Mouse (Mus musculus): ENCODE measurements at regions not wholly inside any gene's neighbourhood (a gene's known extent, or its start where the extent isn't known, plus 50 kb on each side); places are given as distances from the start of the nearest gene placed in this dataset.

DNA sequence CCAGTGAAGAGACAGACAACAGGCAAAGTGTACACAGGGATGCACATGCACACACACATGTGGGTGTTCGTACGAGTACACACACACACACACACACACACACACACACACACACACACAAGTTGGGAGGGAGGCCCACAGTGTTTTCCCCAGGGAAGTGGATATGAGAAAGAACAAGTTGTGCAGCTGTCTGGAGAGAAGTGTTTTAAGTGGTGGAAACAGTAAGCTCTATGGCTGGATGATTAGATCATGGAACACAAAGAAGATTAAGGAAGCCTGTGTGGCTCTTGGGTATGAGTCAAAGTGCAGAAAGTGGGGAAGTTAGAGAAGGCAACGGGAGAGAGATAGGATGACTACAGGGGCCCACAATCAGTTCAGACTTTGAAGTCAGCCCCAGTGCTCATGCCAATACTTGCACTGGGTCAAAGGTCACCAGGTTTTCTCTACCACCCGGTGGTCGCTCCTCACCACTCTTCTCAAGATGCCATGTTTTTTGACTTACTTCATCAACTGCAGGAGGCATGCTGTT lies 85.1 kb upstream of the Bmper start:
- TF ChIP-seq POLR2A (IDR thresholded peaks at IDR 0.05; ENCODE audit: borderline replicate concordance, control insufficient read depth, low read depth, low read length) = no peak
- TF ChIP-seq CTCF (IDR thresholded peaks at IDR 0.05; ENCODE audit: control insufficient read depth, insufficient read depth, low read length) = no peak

Measured in bone marrow, adult 2 months (tissue).